Mouse (Mus musculus): Measurements from ENCODE around the gene Rai14. TPM values are rescaled to one million over a fixed set of nuclear protein-coding genes. Genes with fewer than 3 reads are reported as not detected.

Gene Rai14
- 1 to 10 TPM; 4.1 to 4.8 TPM for total RNA-seq (2021)
- long read RNA-seq, experiment 1, partial matches to known transcripts = 0 of 2 reads
- long read RNA-seq, experiment 1, other reads (novel, unspliced or antisense) = 2 of 2 reads
- long read RNA-seq, experiment 2, full-length matches to known transcripts = 1 of 4 reads
- long read RNA-seq, experiment 2, partial matches to known transcripts = 1 of 4 reads
- long read RNA-seq, experiment 2, other reads (novel, unspliced or antisense) = 2 of 4 reads

GRCm38 (mm10) chr15:10714409-10715138, at the start of gene Rai14:
Gene Rai14 (minus strand): TSS chr15:10714624.
- intact Hi-C loops (cut with DNase I; ENCODE audit: low total_unique reads) = loop anchor here (10.0 kb wide), 2 partner anchors 160 to 210 kb away; no protein-coding TSS in a partner anchor
- peak; percentile 77 for DNase-seq

GRCm38 (mm10) chr15:10761441-10761840, 47.0 kb upstream of the Rai14 start:
- intact Hi-C loops (cut with DNase I; ENCODE audit: low total_unique reads) = no loop called here
- no peak for DNase-seq

GRCm38 (mm10) chr15:10760006-10760405, 45.6 kb upstream of the Rai14 start:
- intact Hi-C loops (cut with DNase I; ENCODE audit: low total_unique reads) = no loop called here

GRCm38 (mm10) chr15:10759440-10759839, 45.0 kb upstream of the Rai14 start:
- no peak for DNase-seq

More at GRCm38 (mm10) chr15:10760006-10760405, 45.6 kb upstream of the Rai14 start:
- no peak for DNase-seq

DNA sequence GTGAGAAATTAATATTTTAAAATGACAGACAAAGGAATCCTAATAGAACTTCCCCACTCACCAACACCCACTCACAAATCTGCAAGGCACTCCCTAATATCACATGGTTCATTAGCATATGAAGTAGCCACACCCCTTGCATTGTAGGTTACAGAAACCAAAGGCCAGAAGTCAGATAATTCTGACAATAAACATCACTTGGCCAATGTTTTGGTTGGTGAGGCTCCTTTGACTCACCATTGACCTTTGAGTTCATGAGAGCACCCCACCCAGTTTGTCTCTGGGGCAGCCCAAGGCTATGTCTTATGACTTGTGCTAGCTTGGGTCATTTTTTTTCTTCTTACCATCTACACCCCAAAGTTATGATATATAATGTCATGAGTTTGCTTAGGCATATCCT, 44.4 kb upstream of the Rai14 start:
- intact Hi-C loops (cut with DNase I; ENCODE audit: low total_unique reads) = no loop called here
- no peak for DNase-seq

More at GRCm38 (mm10) chr15:10759440-10759839, 45.0 kb upstream of the Rai14 start:
- intact Hi-C loops (cut with DNase I; ENCODE audit: low total_unique reads) = no loop called here

DNA sequence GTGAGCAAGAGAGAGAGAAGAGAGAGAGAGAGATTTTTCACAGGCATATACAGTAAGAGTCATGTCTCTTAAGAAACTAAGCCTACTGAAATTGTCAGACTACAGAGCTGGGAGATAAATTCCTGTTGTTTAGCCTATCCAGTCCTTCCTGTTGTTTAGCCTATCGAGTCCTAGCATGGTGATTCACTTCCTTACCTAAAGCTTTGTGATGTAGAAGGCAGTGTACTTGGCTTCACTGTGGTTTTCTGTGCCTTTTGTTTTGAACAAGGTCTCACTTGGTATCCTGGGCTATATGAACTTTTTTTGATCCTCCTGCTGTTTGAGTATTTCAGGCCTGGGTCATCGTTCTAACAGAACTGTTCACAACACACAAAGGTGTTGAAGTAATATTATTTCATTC, 36.7 kb upstream of the Rai14 start:
- no peak for DNase-seq
- intact Hi-C loops (cut with DNase I; ENCODE audit: low total_unique reads) = no loop called here

- intact Hi-C loops (cut with DNase I; ENCODE audit: low total_unique reads) = no loop called here
- no peak for DNase-seq
These were observed 35.9 kb upstream of the Rai14 start for GRCm38 (mm10) chr15:10750339-10750738.

GRCm38 (mm10) chr15:10749678-10750077, 35.3 kb upstream of the Rai14 start:
- no peak for DNase-seq
- intact Hi-C loops (cut with DNase I; ENCODE audit: low total_unique reads) = no loop called here

- intact Hi-C loops (cut with DNase I; ENCODE audit: low total_unique reads) = no loop called here
These were observed 33.2 kb upstream of the Rai14 start for GRCm38 (mm10) chr15:10747638-10748037.

GRCm38 (mm10) chr15:10747226-10747625, 32.8 kb upstream of the Rai14 start:
- no peak for DNase-seq
- intact Hi-C loops (cut with DNase I; ENCODE audit: low total_unique reads) = no loop called here

More at GRCm38 (mm10) chr15:10747638-10748037, 33.2 kb upstream of the Rai14 start:
- no peak for DNase-seq

DNA sequence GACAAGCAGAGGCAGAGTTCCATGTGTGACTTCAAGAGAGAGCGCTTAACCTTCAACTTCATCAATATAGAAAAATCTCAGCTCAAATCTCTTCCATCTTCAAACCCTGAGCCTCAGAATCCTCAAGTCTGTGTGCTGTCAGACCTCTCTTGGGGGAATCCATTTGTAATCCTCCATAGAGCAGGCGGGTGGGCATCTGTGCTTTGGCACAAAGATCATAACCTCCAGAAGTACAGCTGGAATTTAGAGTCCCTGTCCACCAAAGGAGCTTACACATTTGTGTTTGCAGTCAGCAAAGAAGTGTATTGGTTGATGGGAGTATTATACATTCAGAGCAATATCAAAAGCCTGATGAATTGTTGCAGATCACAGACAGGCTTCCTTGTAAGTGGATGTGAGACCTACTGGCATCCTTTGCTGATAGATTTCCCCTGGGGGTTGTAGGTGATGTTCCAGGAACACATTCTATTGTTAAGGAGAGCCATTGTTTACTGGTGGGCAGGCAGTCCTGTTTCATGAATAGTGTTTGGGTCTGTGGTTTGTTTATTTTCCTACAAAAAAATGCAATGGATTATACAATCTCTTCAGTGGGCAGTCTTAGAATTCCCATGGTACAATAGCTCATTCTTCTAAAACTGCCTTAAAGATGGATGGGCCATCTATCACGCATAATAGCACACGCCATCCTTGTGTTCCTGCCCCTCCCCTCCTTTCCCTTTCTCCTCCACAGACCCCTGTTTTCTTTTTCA, 32.1 kb upstream of the Rai14 start:
- DNase-seq = no peak
- intact Hi-C loops (cut with DNase I; ENCODE audit: low total_unique reads) = no loop called here

- intact Hi-C loops (cut with DNase I; ENCODE audit: low total_unique reads) = no loop called here
- no peak for DNase-seq
These were observed 28.0 kb upstream of the Rai14 start for GRCm38 (mm10) chr15:10742441-10742840.

DNA sequence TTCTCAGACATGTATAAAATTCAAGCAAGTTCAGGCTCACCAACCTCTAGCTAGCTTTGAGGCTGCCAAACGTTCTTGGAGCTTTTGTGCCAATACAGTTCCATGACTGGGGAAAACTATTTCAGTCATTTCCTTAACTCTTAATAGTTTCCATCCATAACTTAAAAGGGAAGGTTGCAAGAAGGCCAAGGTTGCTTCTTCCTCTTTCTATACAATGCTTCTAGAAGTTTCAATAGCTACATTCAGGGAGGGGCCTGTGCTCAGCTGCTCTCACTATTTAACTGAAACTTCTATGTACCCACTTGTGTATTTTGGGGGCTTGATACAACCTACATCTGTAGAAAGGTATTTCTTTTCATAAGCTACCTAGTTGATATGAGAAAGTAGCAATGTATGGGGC, 24.9 kb upstream of the Rai14 start:
- no peak for DNase-seq
- intact Hi-C loops (cut with DNase I; ENCODE audit: low total_unique reads) = no loop called here

GRCm38 (mm10) chr15:10738354-10739142, 24.1 kb upstream of the Rai14 start:
- DNase-seq = no peak
- intact Hi-C loops (cut with DNase I; ENCODE audit: low total_unique reads) = no loop called here

- intact Hi-C loops (cut with DNase I; ENCODE audit: low total_unique reads) = no loop called here
- no peak for DNase-seq
These were observed 21.5 kb upstream of the Rai14 start for GRCm38 (mm10) chr15:10735948-10736347.

DNA sequence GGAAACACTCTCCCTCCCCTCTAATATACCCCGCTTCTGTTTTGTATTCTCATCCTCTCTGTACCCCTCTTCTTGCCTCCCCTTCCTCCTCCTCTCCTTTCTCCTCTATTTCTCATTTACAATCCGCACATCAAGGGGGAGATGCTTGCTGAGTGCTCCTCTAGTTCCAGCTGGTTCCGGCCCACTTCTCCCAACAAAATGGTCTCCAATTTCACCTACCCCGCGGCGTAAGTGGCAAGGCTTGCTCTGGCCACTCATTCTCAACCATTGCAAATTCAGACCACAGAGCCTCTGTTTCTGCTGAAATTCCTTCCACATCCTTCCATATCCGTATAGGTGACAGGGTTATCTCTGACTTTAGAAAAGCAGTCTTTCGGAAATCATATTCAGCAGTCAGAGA, 20.8 kb upstream of the Rai14 start:
- intact Hi-C loops (cut with DNase I; ENCODE audit: low total_unique reads) = no loop called here
- DNase-seq = no peak

DNA sequence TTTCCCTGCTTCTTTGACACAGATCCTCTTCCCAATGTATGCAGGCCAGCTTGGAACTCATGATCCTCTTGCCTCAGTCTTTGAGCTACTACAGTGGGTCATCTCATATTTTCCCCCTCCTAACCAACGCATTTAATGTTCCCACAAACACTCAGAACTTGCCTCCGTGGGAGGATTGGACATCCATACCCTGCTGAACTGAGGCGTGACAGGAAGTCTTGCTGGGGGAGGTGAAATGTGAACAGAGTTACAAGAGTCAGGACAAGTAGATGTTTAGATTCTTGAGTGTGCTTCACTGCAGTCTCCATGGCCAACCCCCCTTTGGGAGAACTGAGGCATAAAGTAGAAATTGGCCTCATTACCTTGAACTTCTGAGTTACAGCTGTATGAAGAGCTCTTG, 17.0 kb upstream of the Rai14 start:
- DNase-seq = no peak
- intact Hi-C loops (cut with DNase I; ENCODE audit: low total_unique reads) = no loop called here

- intact Hi-C loops (cut with DNase I; ENCODE audit: low total_unique reads) = no loop called here
- no peak for DNase-seq
These were observed 11.8 kb upstream of the Rai14 start for GRCm38 (mm10) chr15:10726272-10726671.

- DNase-seq = no peak
- intact Hi-C loops (cut with DNase I; ENCODE audit: low total_unique reads) = no loop called here
These were observed 10.4 kb upstream of the Rai14 start for GRCm38 (mm10) chr15:10724857-10725256.

- DNase-seq = no peak
- intact Hi-C loops (cut with DNase I; ENCODE audit: low total_unique reads) = no loop called here
These were observed 9.1 kb upstream of the Rai14 start for GRCm38 (mm10) chr15:10723507-10723906.
